Mouse (Mus musculus) spleen, adult 2 months (tissue): ENCODE data around the gene Fbxw9.

Source experiments
- CTCF ChIP-seq: fragments of 200-500 bp; IDR thresholded peaks from 2 replicates; pipeline ENCODE4 v1.5.1; 2011; ENCODE audit warnings: mild to moderate bottlenecking, inconsistent platforms; ENCODE audit not compliant: insufficient read depth, insufficient read length, insufficient replicate concordance; ENCODE audit errors: extremely low read depth
- POLR2A ChIP-seq: fragments of 200-500 bp; IDR thresholded peaks from 2 replicates; pipeline ENCODE4 v1.6.1; 2011; ENCODE audit warnings: low read depth, low read length, inconsistent platforms

- TF ChIP-seq CTCF, result no peak
- peak; percentile 93 for TF ChIP-seq POLR2A
Measured at GRCm38 (mm10) chr8:85083108-85083813, 23.4 kb downstream of the Fbxw9 start, which contains the start of gene Man2b1.
